Mouse (Mus musculus): Measurements from ENCODE around the gene Cdc42se2.

GRCm38 (mm10) chr11:54730931-54731330 lies 56.5 kb downstream of the Cdc42se2 start:
- TF ChIP-seq GATA1 (IDR thresholded peaks at IDR 0.05; ENCODE audit: borderline replicate concordance, low read length) (no peak), FLI1 (IDR thresholded peaks at IDR 0.05; ENCODE audit: low read length) (no peak)
